Mouse (Mus musculus): Measurements from ENCODE around the gene Tenm2.

Tenm2 gene

DNA sequence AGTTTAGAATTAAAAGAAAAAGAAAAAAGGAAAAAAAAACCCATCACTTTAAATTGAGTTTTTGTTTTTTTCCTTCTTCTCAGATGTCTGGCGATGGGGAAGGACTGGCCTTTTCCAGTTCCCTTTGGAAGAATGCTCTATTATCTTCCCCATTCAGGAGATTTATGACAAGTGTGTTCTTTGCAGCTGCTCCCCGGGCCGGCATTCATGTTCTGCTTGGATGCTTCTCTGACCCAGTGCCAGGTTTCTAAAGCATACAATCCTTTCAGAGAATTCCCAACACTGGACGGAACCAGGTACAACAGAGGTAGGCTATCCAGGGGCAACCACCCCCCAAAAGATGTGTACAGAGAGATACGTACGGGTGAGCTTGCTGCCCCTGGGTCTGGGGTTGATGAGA lies 1132.2 kb downstream of the Tenm2 start:
- DNase-seq: no peak

DNA sequence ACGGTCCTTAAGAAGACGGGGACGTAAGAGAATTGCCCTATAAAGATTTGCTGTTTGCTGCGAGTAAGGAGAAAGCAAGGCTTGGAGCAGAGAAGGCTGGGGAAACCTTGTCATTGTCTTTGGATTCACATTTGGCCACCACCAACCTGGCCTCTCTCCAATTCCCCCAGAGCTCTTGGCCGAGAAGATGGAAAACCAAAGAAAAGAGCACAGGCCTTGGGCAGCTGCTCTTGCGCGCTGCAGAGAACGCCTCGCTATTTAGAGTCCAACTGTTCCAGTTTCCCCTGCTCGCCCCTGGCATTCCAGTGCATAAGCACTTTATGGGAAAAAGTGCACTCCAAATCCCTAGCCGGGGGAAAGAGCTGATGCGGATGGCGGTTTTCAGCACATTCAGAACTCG lies 1139.5 kb downstream of the Tenm2 start:
- DNase-seq: no peak

GRCm38 (mm10) chr11:36090210-36090609 lies 1145.6 kb downstream of the Tenm2 start:
- DNase-seq: no peak

- DNase-seq: no peak
Measured at GRCm38 (mm10) chr11:36081399-36082053, 1154.2 kb downstream of the Tenm2 start.

GRCm38 (mm10) chr11:36080766-36081165 lies 1155.0 kb downstream of the Tenm2 start:
- no peak for DNase-seq

DNA sequence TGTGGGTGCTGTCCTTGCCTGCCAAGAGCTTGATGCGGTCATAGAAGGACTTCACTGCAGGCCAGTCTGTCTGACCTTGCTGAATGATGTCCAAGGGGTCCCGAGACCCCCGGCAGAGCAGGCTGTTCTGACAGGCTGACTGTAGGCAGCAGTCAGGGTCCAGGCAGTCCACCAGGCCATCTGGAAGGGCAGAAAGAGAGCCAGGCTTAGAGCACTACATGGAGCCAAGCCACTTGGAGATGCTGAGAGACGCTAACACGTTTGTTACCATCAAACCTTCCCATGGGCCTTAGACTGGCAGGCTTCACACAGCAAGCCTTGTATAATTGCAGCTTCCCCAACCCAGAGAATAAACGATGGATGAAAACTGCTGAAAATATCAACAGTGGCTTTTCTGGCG lies 1157.4 kb downstream of the Tenm2 start:
- DNase-seq: no peak

- no peak for DNase-seq
Measured at GRCm38 (mm10) chr11:36074015-36074567, 1161.7 kb downstream of the Tenm2 start.

GRCm38 (mm10) chr11:36073074-36073818 lies 1162.5 kb downstream of the Tenm2 start:
- peak in 1 of 2 experiments; percentile 2 for DNase-seq

GRCm38 (mm10) chr11:36072646-36073045 lies 1163.1 kb downstream of the Tenm2 start:
- no peak for DNase-seq

- no peak for DNase-seq
Measured at GRCm38 (mm10) chr11:36072038-36072437, 1163.7 kb downstream of the Tenm2 start.

- DNase-seq: no peak
Measured at GRCm38 (mm10) chr11:36059325-36059843, 1176.4 kb downstream of the Tenm2 start.

GRCm38 (mm10) chr11:36056525-36056924 lies 1179.2 kb downstream of the Tenm2 start:
- DNase-seq: no peak

DNA sequence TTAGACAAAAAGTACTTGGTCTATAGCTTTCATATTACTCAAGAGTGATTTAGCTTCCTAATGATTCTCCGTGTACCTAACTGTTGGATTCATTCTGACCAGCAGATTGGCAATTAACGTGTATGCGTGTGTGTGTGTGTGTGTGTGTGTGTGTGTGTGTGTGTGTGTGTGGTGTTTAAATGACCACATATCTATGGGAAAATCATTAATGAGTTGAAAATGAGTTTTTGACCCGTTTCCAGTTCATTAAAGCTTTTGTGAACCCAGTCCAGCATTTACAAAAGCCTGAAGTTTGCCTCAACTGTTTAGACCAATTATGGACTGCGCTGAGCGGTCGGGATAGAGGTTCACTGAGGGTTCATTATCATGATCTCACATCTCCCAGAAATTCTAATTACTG lies 1181.4 kb downstream of the Tenm2 start:
- DNase-seq: no peak

DNA sequence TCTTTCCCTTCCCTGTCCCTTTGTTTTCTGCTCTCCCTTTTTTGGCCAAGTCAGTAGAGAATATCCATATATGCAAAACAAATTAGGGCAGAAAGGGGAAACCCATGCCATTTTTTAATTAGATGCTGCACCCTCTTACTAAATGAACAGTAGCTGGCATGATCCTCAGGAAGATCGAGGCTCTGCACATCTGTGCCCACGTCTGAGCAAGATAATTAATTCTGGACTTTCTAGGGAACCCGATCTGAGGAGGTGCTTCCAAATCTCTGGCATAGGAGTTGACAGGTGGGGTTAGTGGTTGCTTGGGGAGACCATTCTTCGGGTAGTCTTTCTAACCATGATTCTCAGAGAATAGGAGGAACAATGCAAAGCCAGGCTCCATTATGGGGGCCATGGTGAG lies 1182.3 kb downstream of the Tenm2 start:
- no peak for DNase-seq

DNA sequence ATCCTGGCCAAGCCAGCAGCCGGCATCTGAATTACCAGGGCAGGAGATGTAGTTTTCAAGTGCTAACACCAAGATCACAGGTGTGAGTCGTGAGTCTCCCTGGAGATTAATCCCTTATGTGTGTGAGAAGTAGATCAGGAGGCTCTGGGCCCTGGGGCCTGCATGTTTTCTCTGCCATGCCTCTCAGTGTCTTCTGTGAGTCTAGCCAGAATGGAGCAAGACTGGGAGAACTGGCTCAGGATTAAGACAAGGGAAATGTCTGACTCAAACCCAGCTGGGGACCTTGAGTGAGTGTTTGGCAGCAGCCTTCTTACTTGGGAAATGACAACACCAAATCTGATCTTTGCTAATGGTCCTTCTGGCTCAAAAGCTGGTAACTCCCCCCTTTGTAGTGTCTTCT lies 1183.2 kb downstream of the Tenm2 start:
- DNase-seq: no peak

GRCm38 (mm10) chr11:36052091-36052490 lies 1183.7 kb downstream of the Tenm2 start:
- no peak for DNase-seq

DNA sequence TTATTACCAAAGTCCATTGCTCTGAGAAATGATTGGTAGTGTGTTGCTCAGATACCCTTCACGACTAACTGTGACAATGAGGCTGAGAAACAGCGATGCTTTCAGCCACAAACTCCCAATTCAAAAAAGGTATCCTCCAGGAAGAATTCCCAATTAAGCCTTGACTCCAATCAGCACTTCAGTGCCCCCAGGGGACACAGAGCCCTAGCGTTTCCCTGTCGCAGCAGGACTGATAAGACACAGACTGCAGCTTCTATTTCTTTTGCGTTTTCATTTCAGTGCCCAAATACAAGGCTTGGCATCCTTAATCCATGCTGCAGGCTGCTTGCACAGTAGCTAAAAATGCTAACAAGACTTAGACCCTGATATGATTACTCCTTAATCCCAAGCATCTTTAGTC lies 1186.2 kb downstream of the Tenm2 start:
- DNase-seq: no peak

- DNase-seq: peak; percentile 43 to 60
Measured at GRCm38 (mm10) chr11:36045681-36046276, 1190.0 kb downstream of the Tenm2 start.

GRCm38 (mm10) chr11:36041411-36041810 lies 1194.4 kb downstream of the Tenm2 start:
- DNase-seq: no peak

DNA sequence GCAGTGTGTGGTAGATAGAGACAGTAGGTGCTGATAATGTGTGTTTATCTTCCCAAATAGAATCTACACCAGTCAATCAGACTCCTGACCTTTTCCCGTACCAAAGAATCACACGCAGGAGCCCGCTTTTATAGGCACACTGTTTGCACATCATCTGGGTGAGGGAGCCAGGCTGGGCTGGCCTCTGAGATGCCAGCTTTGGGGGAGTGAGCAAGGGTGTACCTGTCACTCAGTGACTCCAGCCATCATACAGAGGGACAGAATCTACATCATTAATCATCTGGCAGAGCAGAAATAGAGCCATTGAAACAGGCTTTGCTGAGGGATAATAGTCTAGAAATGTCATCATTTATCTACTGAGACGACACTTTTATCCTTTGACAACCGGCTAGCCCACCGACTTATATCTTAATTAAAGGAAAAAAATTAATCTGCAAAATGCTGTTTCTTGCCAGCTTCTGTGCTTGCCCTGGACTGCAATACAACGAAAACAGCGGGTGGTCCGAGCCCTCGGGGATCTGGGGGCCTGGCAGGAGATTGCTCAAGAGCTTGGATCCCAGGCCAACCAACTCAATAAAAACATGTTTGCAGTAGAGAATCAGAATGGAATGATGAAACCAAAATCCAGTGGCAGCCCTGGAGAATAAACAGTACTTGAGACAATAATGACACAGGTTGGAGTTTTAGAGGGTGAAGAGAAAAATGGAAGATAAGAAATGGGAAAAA lies 1195.1 kb downstream of the Tenm2 start:
- peak in 1 of 2 experiments; percentile 11 for DNase-seq

DNA sequence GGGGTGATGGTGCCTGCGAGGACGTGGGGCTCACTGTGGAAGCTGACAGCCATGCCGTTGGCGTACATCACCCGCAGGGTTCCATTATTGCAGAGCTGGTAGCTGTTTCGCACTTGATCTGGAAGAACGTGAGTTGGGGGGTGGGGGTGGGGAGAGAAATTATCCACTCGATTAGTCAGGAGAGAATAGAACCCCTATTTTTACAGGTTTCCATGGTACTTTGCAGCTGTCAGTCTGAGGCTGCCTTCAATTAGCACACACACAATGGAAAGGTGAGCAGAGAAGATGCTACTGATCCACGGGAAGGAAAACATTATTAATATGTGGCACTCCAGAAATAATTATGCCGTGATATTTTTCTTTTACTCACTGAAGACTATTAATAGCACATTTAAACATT lies 1195.9 kb downstream of the Tenm2 start:
- DNase-seq: no peak

- no peak for DNase-seq
Measured at GRCm38 (mm10) chr11:36038386-36038785, 1197.4 kb downstream of the Tenm2 start.

GRCm38 (mm10) chr11:36037311-36037710 lies 1198.5 kb downstream of the Tenm2 start:
- peak; percentile 17 to 57 for DNase-seq
